Mouse (Mus musculus) c-Kit-negative CD71-positive TER-119-positive erythroid progenitor cells, embryonic 14.5 days (primary cell): ENCODE measurements around the gene Bms1.

Experiments
- DNase-seq: peaks from one replicate; pipeline ENCODE4 v3.0.0-alpha.2; 2013; ENCODE audit warnings: low read depth, low spot score

The Bms1 gene

GRCm38 (mm10) chr6:118366196-118366595, 53.1 kb downstream of the Bms1 start:
- DNase-seq, result no peak

DNA sequence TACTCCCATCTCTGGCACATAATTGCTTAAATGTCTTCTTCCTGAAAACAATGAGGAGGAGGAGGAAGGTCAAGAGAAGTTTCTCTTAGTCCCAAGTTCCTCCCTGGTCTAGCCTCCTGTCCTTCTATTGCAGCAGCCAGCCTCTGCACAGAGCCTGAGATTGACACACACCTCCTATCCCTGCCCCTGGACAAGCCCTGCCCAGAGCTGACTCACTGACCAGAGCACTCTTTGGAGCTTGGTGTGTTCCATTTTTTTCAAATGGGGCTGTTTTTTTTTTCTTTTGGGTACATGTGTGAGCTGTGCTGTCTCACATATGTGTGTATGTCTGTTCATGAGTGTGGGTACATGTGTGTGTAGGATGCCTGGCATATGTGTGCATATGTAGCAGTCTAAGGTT, 53.5 kb downstream of the Bms1 start:
- no peak for DNase-seq

DNA sequence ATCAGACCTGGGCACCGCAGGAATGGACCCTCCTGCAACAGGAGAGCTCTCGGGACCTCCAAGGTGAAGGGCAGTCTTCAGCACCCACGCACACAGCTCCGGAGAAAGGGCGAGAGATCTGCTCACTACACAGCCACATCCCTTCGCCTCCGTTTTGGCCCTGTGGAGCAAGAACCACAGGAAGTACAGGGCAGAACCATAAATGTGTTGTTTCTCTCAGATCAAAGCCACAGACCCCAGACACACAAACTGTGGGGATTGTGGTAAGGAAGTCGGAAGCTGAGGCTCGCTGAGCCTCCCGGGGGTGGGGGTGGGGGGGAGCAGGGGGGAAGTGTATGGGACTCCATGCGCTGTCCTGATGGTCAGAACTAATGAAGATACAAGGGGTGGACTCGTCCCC, 68.9 kb downstream of the Bms1 start:
- no peak for DNase-seq

GRCm38 (mm10) chr6:118348186-118348585, 71.1 kb downstream of the Bms1 start:
- DNase-seq, result no peak

- DNase-seq, result no peak
Measured at GRCm38 (mm10) chr6:118347291-118347690, 72.0 kb downstream of the Bms1 start.

- DNase-seq, result no peak
Measured at GRCm38 (mm10) chr6:118341861-118342485, 77.3 kb downstream of the Bms1 start.

DNA sequence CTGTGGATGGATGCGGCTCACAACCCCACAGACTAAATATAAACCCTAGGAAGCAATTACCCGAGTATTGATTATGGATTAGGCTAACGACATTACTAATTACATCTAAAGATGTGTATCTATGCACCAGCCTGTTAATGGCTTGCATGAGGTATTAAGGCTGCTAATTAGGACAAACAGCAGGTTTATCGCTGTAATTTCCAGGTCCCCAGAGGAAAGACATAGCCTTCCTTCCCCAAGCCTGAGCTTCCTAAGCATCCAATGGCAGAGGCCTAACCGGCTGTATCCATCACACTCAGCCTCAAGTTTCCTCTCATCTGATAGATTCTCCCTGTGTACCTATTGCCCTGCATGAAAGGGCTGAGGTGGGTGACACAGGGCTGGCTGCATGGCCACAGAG, 81.6 kb downstream of the Bms1 start:
- no peak for DNase-seq

GRCm38 (mm10) chr6:118336541-118337480, 82.5 kb downstream of the Bms1 start:
- DNase-seq, result no peak

DNA sequence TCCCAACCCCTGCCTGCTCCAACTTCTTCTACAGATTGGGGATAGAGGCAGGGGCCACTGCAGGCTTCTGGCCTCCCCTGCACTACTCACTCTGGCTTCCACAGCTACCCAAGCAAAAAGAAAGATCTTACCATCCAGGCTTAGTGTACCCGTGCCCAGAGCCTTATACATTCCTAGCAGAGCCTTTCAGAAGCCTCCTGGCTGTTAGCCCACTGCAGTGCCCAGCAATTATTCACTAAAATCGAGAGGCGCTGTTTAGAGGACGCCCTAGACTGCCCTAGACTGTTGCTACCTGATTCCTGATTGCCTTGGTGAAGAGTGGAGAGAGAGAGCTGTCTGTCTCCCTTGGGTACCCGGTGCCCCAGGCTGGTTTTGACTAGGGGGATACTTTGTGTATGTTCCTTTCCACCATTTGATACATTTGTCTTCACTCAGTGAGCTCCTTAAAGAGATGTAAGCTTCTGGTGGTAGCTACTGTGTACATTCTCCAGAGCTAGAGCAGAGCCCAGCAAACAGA, 83.3 kb downstream of the Bms1 start:
- no peak for DNase-seq

DNA sequence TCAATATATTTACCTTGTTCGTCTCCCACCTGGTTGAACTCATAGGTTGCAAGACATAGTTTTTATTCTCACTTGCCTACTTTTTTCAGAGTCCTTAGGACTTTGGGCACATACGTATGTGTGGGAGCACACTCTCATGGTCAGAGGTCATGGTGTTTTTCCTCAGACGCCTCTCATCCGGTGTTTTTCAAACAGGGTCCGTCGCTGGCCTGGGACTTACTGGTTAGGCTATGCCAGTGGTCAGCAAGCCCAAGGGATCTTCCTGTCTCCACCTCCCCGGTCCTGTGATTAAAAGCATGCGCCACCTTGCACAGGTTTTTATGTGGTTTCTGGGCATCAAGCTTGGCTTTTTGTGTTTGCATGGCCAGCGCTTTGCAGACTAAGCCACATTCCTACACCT, 85.4 kb downstream of the Bms1 start:
- no peak for DNase-seq
